Mouse (Mus musculus) cerebellum, adult 2 months (tissue): ENCODE results near the gene Ces1c.

Source experiments
- CTCF ChIP-seq: fragments of 200-500 bp; IDR thresholded peaks from 2 replicates; pipeline ENCODE4 v1.5.1; 2011; ENCODE audit warnings: low read depth, mild to moderate bottlenecking, control low read depth, low read length, moderate library complexity, borderline replicate concordance; ENCODE audit not compliant: insufficient read depth
- POLR2A ChIP-seq: fragments of 200-500 bp; IDR thresholded peaks from 2 replicates; pipeline ENCODE4 v1.6.1; 2011; ENCODE audit warnings: low read length, control low read depth, borderline replicate concordance; ENCODE audit not compliant: insufficient read depth

DNA sequence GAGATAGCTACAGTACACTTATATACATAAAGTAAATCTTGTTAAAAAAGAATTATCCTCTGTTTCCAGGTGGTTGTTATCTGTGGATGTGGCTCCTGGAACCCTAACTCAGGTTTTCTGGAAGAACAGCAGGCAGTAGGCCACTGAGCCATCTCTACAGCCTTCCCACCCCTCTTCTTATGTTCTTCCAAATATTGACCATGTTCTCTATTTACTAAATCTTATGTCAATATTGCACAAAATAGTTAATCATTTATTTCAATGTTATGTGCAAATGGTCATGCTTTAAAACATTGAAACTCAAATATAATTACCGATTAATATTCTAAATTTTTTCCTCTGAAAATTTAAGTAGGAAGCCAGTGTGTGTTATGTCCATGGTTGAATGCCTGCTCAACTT lies 9.1 kb downstream of the Ces1c start:
- TF ChIP-seq POLR2A: no peak
- no peak for TF ChIP-seq CTCF
